Mouse (Mus musculus): ENCODE results near the gene Rnf114. TPM values are rescaled to one million over a fixed set of nuclear protein-coding genes. Genes with fewer than 3 reads are reported as not detected.

Rnf114 gene
- polyA plus RNA-seq, 1 experiment from 2014 or later: 83.2 TPM

- Histone ChIP-seq H3K27me3 (ENCODE audit: control insufficient read depth, insufficient read depth, low read length) (no peaks in the 10 kb centered on the region), H3K4me2 (replicated peaks; ENCODE audit: low read depth, low read length) (peak overlapping the region; percentile 96), H3K9me3 (ENCODE audit: control insufficient read depth, low read depth, low read length) (no peaks in the 10 kb centered on the region), H3K4me1 (ENCODE audit: control insufficient read depth, insufficient read depth, low read length) (peaks cover 20% of the 10 kb centered on the region), H3K36me3 (ENCODE audit: control insufficient read depth, insufficient read depth, low read length) (peaks cover 19% of the 10 kb centered on the region), H3K4me3 (ENCODE audit: low read depth, low read length) (peak overlapping the region; percentile 89), H3K9ac (replicated peaks; ENCODE audit: low read depth, low read length) (peak overlapping the region; percentile 75), H3K27ac (ENCODE audit: low read length) (peak overlapping the region; percentile 70)
- peak; percentile 51; the same call in 1 of the 2 replicates for ATAC-seq (ENCODE audit: insufficient number of reproducible peaks, insufficient read depth, low FRiP score, low read depth)
- WGBS: under 1% methylated on average over 32 of the region's 32 CpGs
These were observed 11.5 kb downstream of the Rnf114 start for GRCm38 (mm10) chr2:167503896-167504349.

GRCm38 (mm10) chr2:167505127-167505526 lies 12.7 kb downstream of the Rnf114 start:
- no peaks in the 10 kb centered on the region for H3K27me3 ChIP-seq (ENCODE audit: control insufficient read depth, insufficient read depth, low read length)
- H3K4me3 ChIP-seq (ENCODE audit: low read depth, low read length): no peak overlapping the region
- WGBS: 70% methylated on average over 3 of the region's 3 CpGs
- no peak for ATAC-seq (ENCODE audit: insufficient number of reproducible peaks, insufficient read depth, low FRiP score, low read depth)
- no peak overlapping the region for H3K9ac ChIP-seq (replicated peaks; ENCODE audit: low read depth, low read length)
- H3K9me3 ChIP-seq (ENCODE audit: control insufficient read depth, low read depth, low read length): no peaks in the 10 kb centered on the region
- H3K4me1 ChIP-seq (ENCODE audit: control insufficient read depth, insufficient read depth, low read length): peaks cover 20% of the 10 kb centered on the region
- H3K27ac ChIP-seq (ENCODE audit: low read length): no peak overlapping the region
- H3K4me2 ChIP-seq (replicated peaks; ENCODE audit: low read depth, low read length): 0 out of 2 replicates have a peak overlapping the region, but pooled peaks have one; percentile 18
- peaks cover 29% of the 10 kb centered on the region for H3K36me3 ChIP-seq (ENCODE audit: control insufficient read depth, insufficient read depth, low read length)

- no peak overlapping the region for H3K4me3 ChIP-seq (ENCODE audit: low read depth, low read length)
- peaks cover 45% of the 10 kb centered on the region for H3K36me3 ChIP-seq (ENCODE audit: control insufficient read depth, insufficient read depth, low read length)
- H3K4me1 ChIP-seq (ENCODE audit: control insufficient read depth, insufficient read depth, low read length): peaks cover 20% of the 10 kb centered on the region
- H3K9me3 ChIP-seq (ENCODE audit: control insufficient read depth, low read depth, low read length): no peaks in the 10 kb centered on the region
- H3K27me3 ChIP-seq (ENCODE audit: control insufficient read depth, insufficient read depth, low read length): no peaks in the 10 kb centered on the region
- no peak overlapping the region for H3K4me2 ChIP-seq (replicated peaks; ENCODE audit: low read depth, low read length)
- WGBS: 93% methylated on average over 10 of the region's 10 CpGs
- no peak overlapping the region for H3K9ac ChIP-seq (replicated peaks; ENCODE audit: low read depth, low read length)
- H3K27ac ChIP-seq (ENCODE audit: low read length): no peak overlapping the region
- ATAC-seq (ENCODE audit: insufficient number of reproducible peaks, insufficient read depth, low FRiP score, low read depth): no peak
These were observed 14.3 kb downstream of the Rnf114 start for GRCm38 (mm10) chr2:167506546-167507260.

- H3K9me3 ChIP-seq (ENCODE audit: control insufficient read depth, low read depth, low read length): no peaks in the 10 kb centered on the region
- WGBS: 90% methylated on average over 3 of the region's 3 CpGs
- H3K4me2 ChIP-seq (replicated peaks; ENCODE audit: low read depth, low read length): no peak overlapping the region
- no peak overlapping the region for H3K27ac ChIP-seq (ENCODE audit: low read length)
- no peak overlapping the region for H3K4me3 ChIP-seq (ENCODE audit: low read depth, low read length)
- peaks cover 56% of the 10 kb centered on the region for H3K36me3 ChIP-seq (ENCODE audit: control insufficient read depth, insufficient read depth, low read length)
- H3K27me3 ChIP-seq (ENCODE audit: control insufficient read depth, insufficient read depth, low read length): no peaks in the 10 kb centered on the region
- H3K4me1 ChIP-seq (ENCODE audit: control insufficient read depth, insufficient read depth, low read length): peaks cover 20% of the 10 kb centered on the region
- H3K9ac ChIP-seq (replicated peaks; ENCODE audit: low read depth, low read length): no peak overlapping the region
- ATAC-seq (ENCODE audit: insufficient number of reproducible peaks, insufficient read depth, low FRiP score, low read depth): no peak
These were observed 15.4 kb downstream of the Rnf114 start for GRCm38 (mm10) chr2:167507719-167508385.

- no peak overlapping the region for H3K27ac ChIP-seq (ENCODE audit: low read length)
- H3K27me3 ChIP-seq (ENCODE audit: control insufficient read depth, insufficient read depth, low read length): no peaks in the 10 kb centered on the region
- 94% methylated on average over 4 of the region's 4 CpGs for WGBS
- no peak for ATAC-seq (ENCODE audit: insufficient number of reproducible peaks, insufficient read depth, low FRiP score, low read depth)
- no peak overlapping the region for H3K9ac ChIP-seq (replicated peaks; ENCODE audit: low read depth, low read length)
- peaks cover 20% of the 10 kb centered on the region for H3K4me1 ChIP-seq (ENCODE audit: control insufficient read depth, insufficient read depth, low read length)
- H3K36me3 ChIP-seq (ENCODE audit: control insufficient read depth, insufficient read depth, low read length): peaks cover 60% of the 10 kb centered on the region
- no peaks in the 10 kb centered on the region for H3K9me3 ChIP-seq (ENCODE audit: control insufficient read depth, low read depth, low read length)
- H3K4me2 ChIP-seq (replicated peaks; ENCODE audit: low read depth, low read length): no peak overlapping the region
- no peak overlapping the region for H3K4me3 ChIP-seq (ENCODE audit: low read depth, low read length)
These were observed 16.1 kb downstream of the Rnf114 start for GRCm38 (mm10) chr2:167508569-167508968.

- H3K27me3 ChIP-seq (ENCODE audit: control insufficient read depth, insufficient read depth, low read length): no peaks in the 10 kb centered on the region
- no peak for ATAC-seq (ENCODE audit: insufficient number of reproducible peaks, insufficient read depth, low FRiP score, low read depth)
These were observed 18.0 kb downstream of the Rnf114 start for GRCm38 (mm10) chr2:167510485-167510884.

GRCm38 (mm10) chr2:167512365-167512764 lies 19.9 kb downstream of the Rnf114 start:
- ATAC-seq (ENCODE audit: insufficient number of reproducible peaks, insufficient read depth, low FRiP score, low read depth): no peak
- no peaks in the 10 kb centered on the region for H3K9me3 ChIP-seq (ENCODE audit: control insufficient read depth, low read depth, low read length)
- H3K27ac ChIP-seq (ENCODE audit: low read length): no peak overlapping the region
- WGBS: 94% methylated on average over 9 of the region's 9 CpGs
- H3K4me1 ChIP-seq (ENCODE audit: control insufficient read depth, insufficient read depth, low read length): no peaks in the 10 kb centered on the region
- H3K4me3 ChIP-seq (ENCODE audit: low read depth, low read length): no peak overlapping the region
- no peaks in the 10 kb centered on the region for H3K27me3 ChIP-seq (ENCODE audit: control insufficient read depth, insufficient read depth, low read length)
- H3K9ac ChIP-seq (replicated peaks; ENCODE audit: low read depth, low read length): no peak overlapping the region
- no peak overlapping the region for H3K4me2 ChIP-seq (replicated peaks; ENCODE audit: low read depth, low read length)
- peaks cover 83% of the 10 kb centered on the region for H3K36me3 ChIP-seq (ENCODE audit: control insufficient read depth, insufficient read depth, low read length)

More at GRCm38 (mm10) chr2:167510485-167510884, 18.0 kb downstream of the Rnf114 start:
- peaks cover 3% of the 10 kb centered on the region for H3K4me1 ChIP-seq (ENCODE audit: control insufficient read depth, insufficient read depth, low read length)
- 76% methylated on average over 3 of the region's 3 CpGs for WGBS
- H3K4me2 ChIP-seq (replicated peaks; ENCODE audit: low read depth, low read length): no peak overlapping the region
- H3K4me3 ChIP-seq (ENCODE audit: low read depth, low read length): no peak overlapping the region
- no peaks in the 10 kb centered on the region for H3K9me3 ChIP-seq (ENCODE audit: control insufficient read depth, low read depth, low read length)
- H3K9ac ChIP-seq (replicated peaks; ENCODE audit: low read depth, low read length): no peak overlapping the region
- H3K27ac ChIP-seq (ENCODE audit: low read length): no peak overlapping the region
- peaks cover 76% of the 10 kb centered on the region for H3K36me3 ChIP-seq (ENCODE audit: control insufficient read depth, insufficient read depth, low read length)

- Histone ChIP-seq H3K4me3 (ENCODE audit: low read depth, low read length) (no peak overlapping the region), H3K36me3 (ENCODE audit: control insufficient read depth, insufficient read depth, low read length) (peaks cover 83% of the 10 kb centered on the region), H3K9ac (replicated peaks; ENCODE audit: low read depth, low read length) (no peak overlapping the region), H3K27ac (ENCODE audit: low read length) (no peak overlapping the region), H3K4me1 (ENCODE audit: control insufficient read depth, insufficient read depth, low read length) (no peaks in the 10 kb centered on the region), H3K4me2 (replicated peaks; ENCODE audit: low read depth, low read length) (no peak overlapping the region), H3K9me3 (ENCODE audit: control insufficient read depth, low read depth, low read length) (no peaks in the 10 kb centered on the region), H3K27me3 (ENCODE audit: control insufficient read depth, insufficient read depth, low read length) (no peaks in the 10 kb centered on the region)
- WGBS: 91% methylated on average over 5 of the region's 5 CpGs
- ATAC-seq (ENCODE audit: insufficient number of reproducible peaks, insufficient read depth, low FRiP score, low read depth): no peak
These were observed 20.5 kb downstream of the Rnf114 start for GRCm38 (mm10) chr2:167512970-167513369.
